Mouse (Mus musculus) liver, embryonic 14.5 days (tissue): ENCODE results near the gene Peli2.

Source experiments
- CTCF ChIP-seq: IDR thresholded peaks from 2 replicates; pipeline ENCODE4 v1.5.1; 2016; ENCODE audit warnings: antibody characterized with exemption, low read depth, control low read depth
- EP300 ChIP-seq: IDR thresholded peaks from 2 replicates; pipeline ENCODE4 v1.6.1; 2016; ENCODE audit warnings: antibody characterized with exemption, low read depth

- TF ChIP-seq EP300, result no peak
- TF ChIP-seq CTCF, result no peak
Measured at GRCm38 (mm10) chr14:48293498-48293897, 172.9 kb downstream of the Peli2 start.
